Mouse (Mus musculus) embryonic fibroblast, embryonic 13.5 days (primary cell): ENCODE data around the gene Cnppd1.

ENCODE experiments used
- CTCF ChIP-seq: IDR thresholded peaks from 2 replicates; pipeline ENCODE4 v1.5.1; 2011; ENCODE audit warnings: mild to moderate bottlenecking, control low read depth, low read length, moderate library complexity, borderline replicate concordance; ENCODE audit not compliant: insufficient read depth
- POLR2A ChIP-seq: IDR thresholded peaks from 2 replicates; pipeline ENCODE4 v1.6.1; 2011; ENCODE audit warnings: low read depth, mild to moderate bottlenecking, control low read depth, low read length, moderate library complexity

GRCm38 (mm10) chr1:75168093-75168471, 25.6 kb upstream of the Cnppd1 start:
- no peak for TF ChIP-seq POLR2A
- TF ChIP-seq CTCF, result no peak
